Mouse (Mus musculus) left cerebral cortex, postnatal 25 days (tissue): ENCODE results near the gene Socs5. TPM values are rescaled to one million over a fixed set of nuclear protein-coding genes. Genes with fewer than 3 reads are reported as not detected.

Source experiments
- DNase-seq, 2 experiments: peaks; one replicate each; pipeline ENCODE4 v3.0.0; 2022; ENCODE audit warnings: low spot score in 2 of 2, mixed read lengths in 1 of 2
- intact Hi-C: fragments of 180-260 bp; cut with DNase I; formaldehyde crosslinking; loops from one replicate; pipeline ENCODE4 v1.15.1; 2025
- total RNA-seq, 2 experiments: library from RNA; stranded (reverse); gene quantifications; 2 replicates each; pipeline ENCODE4 v1.2.3; 2021

Socs5 gene
- total RNA-seq, 2 experiments from 2014 or later, result 104 to 107 TPM

DNA sequence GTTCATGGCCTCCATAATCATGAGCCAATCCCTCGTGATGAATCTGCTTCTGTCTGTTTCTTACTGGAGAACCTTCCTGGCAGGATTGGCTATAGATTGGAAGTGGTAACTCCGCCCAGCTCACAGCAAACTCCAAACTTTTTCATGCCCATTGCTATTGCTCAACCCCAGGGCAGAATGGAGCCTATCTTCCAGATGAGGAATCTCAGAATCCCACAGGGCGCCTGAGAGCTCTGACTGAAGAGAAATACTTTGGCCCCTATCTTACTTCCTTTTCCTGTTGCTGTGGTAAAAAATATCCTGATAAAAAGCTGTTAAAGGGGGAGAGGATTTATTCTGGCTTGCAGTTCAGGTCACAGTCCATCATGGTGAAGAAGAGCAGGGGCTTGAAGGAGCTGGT, 48.2 kb downstream of the Socs5 start:
- no peak for DNase-seq
- intact Hi-C loops, result no loop called here

DNA sequence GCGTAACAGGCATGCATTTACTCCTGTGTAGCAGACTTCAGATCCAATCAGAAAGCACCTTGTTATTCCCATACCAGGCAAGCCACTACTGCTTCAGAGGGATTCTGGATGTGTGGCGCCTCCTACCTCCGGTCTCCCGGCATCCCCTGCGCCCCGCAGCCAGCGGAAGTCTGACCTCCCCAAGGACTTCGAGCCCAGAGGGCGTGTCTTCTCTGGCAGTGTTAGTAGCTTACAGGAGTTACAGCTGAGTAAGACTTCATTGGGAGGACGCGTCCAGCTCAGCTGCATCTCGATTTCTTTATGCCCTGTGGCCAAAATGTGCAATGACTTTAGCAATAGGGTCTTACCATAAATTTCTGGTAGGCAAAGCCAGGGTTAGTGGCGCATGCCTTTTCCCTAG, 50.3 kb downstream of the Socs5 start:
- DNase-seq, result no peak
- intact Hi-C loops, result no loop called here

DNA sequence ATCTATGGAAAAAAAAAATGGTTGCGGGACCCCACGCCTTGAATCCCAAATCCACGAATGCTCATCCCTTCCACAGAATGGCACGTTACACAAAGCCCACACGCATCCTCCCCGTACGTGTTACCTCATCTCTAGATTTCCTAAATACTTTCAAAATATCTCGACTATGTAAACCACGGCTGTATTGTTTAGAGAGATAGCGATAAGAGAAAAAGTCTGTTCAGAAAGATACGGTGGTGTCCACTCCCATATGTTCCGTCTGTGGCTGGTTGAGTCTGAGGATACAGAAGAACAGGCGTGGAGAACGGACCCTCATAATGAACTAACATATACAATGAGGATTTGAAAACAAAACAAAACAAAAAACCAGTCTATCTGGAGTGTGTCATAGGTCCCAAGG, 51.1 kb downstream of the Socs5 start:
- no peak for DNase-seq
- intact Hi-C loops, result no loop called here

DNA sequence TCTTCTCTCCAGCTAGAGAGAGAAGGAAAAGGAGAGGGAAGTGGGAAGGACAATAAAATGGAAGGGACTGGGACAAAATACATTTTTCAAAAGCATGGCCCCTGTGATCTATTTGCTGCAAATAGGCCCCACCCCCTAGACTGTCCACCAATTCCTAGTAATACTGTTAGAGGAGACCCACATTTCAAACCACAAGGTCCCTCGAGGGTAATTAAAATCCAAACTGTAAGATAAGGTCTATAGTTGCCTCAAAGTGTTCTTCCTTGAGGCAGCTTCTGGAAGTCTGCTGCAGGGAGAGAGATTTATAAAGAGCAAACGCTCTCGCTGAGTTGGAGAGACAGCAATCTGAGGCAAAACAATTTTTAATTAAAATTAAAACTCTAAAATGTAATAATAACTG, 52.8 kb downstream of the Socs5 start:
- no peak for DNase-seq
- intact Hi-C loops, result no loop called here

DNA sequence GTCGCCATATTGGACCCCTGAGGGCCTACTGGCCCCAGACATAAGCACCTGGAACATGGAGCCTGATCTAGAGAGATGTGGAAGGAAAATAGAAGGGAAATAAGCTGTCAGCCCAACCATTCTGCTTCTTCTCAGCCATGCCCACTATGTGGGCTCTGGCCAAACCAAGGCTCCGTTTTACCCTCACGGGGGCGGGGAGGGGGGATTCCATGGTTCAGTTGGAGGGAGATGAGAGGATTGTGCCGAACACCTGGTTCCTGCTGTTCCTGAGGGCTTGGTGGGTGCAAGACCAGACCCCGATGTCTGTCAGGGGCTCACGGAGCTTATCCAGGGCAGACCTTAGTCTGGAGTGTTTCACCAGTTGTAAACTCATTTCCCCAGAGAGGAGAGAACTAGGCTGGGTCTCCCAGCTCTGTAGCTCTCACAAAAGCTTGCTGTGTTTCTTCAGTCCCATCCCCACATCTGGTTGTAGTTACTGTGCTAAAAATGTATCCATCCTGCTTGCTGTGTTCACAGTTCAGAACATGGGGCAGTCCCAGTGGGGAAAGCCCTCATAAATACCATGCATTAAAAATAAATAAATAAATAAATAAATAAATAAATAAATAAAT, 56.9 kb downstream of the Socs5 start:
- intact Hi-C loops, result no loop called here
- no peak for DNase-seq

DNA sequence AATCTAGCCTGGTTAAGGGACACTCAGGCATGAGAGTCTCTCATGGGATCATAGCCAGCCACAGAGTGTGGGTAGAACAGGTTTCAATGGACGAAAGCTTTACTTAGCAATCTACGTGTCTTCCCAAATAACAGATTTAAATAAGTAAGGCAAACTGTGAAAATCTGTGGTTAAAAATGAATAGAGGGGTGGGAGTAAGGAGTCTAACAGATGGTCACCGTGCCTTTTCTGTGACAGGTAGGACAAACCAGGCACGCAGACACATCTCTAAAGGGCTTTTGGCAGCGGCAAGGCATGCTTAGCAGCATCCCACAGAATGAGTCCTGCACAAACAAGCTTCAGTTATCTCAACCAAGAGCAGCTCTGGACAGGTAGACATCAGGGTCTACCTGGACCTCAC, 59.9 kb downstream of the Socs5 start:
- peak; percentile 23 to 78 for DNase-seq
- intact Hi-C loops, result loop anchor here (1.0 to 5.0 kb wide), 2 partner anchors 60 to 125 kb away; partner anchors contain the start of gene Socs5

DNA sequence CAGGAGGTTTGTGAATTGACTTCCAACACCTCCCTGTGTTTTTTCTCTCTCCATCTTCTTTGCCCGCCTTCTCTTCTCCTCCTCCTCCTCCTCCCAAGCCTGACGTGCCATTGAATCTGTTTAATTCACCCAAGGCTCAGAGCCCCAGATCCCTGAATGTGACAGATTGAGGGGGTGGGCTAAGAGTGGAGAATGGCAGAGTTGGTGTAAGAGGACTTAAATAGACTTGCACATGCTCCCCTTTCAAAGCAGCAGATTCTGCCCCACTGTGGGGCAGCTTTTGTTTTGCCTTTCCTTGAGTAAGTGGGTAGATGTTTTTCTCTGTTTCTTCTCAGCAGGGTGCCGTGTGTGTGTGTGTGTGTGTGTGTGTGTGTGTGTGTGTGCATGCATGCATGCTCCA, 61.6 kb downstream of the Socs5 start:
- DNase-seq, result peak; percentile 21 to 87

DNA sequence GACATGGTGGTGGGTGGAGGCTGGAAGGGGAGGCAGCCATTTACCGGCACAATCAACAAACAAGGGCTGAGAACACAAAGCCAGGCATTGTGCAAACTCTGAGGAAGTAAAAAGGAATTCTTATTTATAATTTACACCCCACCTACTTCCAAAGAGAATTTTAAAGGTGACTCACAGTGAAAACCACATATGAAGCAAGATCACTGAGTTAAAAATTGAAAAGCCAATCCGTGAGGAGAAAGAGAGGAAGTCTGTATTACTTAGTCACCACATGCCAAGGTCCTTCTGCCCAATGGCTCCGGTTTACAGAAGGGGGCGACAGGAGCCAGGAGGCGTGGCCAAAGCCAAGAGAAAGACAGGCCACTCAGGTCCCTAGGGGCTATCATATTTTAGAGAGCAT, 62.9 kb downstream of the Socs5 start:
- no peak for DNase-seq
- intact Hi-C loops, result no loop called here

More for the DNA sequence above, 61.6 kb downstream of the Socs5 start:
- intact Hi-C loops, result loop anchor here (5.0 kb wide), 1 partner anchor 62 kb away; the partner anchor contains the start of gene Socs5

DNA sequence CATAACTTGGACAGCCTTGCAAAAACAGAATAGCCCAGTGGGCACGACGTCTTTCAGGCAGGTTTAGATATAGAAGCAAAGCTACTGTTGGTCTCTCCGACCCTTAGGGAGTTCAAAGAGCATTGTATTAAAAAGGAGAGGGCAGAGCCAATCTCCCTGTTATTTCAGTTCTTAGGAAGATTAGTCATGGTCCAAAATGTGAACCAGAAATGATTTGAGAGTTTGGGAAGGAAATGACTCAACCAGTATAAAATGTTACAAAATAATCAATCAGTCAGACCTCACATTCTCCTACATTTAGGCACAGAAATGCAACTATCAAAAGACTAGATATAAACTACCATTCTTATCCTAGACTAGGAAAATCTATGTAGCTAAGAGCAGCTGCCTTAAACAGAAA, 64.6 kb downstream of the Socs5 start:
- intact Hi-C loops, result no loop called here
- DNase-seq, result no peak

DNA sequence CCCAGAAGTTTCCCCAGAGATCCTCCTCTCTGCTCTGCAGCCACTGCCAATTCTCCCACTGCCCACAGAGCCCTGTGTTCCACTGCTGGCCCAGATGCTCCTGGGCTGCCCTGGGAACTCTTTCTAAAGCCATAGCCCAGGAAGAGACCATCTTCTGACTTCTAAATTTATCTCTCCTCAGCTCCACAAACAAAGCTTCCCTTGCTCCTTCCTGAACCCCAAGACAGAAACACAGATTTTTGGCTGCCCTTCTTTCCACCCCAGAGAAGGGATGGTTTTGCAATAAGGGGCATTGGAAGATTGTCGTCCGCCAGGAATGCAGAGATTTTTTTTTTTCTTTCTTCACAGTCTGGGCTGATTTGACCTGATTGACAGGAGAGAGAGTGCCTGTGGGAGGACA, 66.5 kb downstream of the Socs5 start:
- DNase-seq, result no peak
- intact Hi-C loops, result no loop called here

DNA sequence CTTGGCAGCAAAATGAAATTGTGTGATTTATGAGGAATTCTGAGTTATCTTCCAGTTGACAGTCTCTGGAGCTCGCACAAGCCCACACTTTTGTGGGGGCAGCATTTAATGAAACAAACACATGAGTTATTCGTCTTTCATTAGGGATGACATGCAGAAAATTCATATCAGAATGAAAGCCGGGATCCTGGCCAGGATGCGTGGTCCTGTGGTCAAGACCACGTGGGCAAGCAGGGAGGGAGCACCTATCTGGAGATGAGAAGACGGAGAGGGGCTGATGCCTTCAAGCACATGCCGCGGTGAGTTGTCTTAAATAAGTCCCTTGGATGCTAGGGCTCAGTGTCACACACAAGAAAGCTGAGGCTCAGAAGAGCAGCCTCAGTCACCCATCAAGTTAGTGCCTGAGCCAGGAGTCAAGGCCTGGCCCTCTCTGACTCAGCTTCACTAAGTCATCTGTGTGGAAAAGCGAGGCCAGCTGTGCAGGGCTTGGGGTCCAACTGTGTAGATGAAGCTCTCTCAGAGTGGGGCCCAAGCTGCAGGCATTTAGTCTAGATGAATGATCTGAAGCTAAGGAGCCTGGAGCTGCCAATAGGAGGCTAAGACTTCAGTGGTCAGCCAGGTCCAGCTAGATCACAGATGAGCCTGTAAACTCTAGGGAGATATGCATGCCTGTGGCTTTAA, 67.3 kb downstream of the Socs5 start:
- no peak for DNase-seq
- intact Hi-C loops, result no loop called here

DNA sequence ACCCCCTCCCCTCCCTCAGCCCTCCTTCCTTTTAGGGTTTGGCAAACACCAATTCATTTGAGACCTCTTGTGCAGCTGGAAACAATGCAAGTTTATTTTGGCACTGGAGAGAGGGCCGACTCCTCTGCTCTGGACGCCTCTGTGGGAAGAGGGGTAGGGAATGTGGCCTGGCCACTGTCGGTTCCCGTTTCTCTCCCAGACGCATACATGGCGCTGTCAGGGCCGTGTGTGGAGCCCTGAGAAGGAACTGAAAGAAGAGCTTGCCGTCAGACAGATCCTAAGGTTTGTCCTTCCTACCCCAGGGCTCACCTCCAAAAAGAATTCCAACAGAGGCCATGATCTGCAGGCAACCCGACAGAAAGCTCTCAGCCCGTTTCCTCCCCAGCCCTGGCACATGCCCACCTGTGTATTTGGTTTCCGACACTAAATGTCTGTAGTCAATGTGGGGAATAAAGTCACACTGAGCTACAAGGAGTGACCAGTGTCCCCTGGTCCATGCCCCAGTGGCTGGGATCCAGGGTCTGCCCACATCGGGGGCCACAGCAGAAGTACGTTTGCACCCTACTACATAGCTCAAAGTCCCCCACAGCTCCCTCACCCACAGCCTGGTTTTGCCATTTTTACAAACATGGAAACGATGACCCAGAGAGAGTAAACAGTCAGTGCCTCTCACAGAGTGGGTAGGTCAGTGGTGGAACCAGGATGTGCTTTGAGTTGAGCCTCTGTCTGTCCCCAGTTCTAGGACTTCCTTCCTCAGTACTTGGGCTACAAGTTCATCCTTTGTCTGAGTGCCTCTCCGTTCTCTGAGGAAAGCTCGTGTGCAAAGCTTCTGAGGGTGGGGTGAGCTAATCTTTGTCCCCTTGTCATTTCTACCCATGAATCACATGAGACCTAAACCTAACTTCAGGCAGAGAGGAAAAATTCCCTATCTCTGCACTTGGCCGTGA, 68.9 kb downstream of the Socs5 start:
- intact Hi-C loops, result no loop called here
- DNase-seq, result no peak

DNA sequence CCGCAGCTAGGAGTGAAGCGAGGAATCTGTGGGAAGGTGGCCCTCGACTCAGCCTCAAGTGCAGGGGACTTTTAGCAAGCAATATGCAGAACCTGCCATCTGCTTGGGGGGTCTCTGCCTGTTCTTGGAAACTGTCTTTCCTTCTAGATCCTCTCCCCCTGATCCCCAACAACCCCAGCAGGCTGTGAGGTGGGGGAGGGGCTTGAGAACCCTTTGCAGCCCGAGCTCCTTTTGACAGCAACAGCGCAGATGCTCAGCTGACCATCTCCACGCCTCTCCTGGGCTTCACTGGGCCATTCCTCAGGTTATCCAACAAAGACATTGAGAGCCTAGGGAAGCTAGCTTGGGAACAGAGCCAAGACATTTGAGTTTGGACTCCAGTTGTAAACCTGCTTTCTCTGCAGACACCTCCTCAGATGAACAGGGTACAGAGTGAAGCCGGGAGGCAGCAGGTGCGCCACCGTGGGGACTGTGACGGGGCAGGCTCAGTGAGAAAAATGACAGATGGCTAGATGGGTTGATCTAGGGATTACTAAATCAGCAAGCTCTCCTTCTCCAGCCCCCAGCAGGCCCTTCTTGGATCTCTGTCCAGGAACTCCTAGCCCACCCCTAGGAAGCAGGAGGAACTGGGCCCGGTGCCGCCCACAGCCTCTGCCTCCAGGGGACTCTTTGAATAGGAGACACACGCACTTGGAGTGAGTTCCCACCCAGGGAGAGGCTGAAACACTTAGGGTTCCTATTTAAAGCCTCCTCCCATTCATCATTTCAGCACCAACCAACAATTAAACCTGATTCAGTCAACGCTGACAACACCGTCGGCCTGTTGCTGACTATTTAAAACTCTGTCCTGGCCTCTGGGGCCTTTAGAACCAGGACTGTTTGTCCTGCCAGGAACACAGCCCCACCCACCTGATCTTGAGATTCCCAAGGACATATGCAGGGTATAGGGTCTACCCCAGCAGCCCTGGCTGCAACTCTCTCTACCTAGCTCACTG, 71.4 kb downstream of the Socs5 start:
- peak; percentile 16 to 81 for DNase-seq
- intact Hi-C loops, result no loop called here

DNA sequence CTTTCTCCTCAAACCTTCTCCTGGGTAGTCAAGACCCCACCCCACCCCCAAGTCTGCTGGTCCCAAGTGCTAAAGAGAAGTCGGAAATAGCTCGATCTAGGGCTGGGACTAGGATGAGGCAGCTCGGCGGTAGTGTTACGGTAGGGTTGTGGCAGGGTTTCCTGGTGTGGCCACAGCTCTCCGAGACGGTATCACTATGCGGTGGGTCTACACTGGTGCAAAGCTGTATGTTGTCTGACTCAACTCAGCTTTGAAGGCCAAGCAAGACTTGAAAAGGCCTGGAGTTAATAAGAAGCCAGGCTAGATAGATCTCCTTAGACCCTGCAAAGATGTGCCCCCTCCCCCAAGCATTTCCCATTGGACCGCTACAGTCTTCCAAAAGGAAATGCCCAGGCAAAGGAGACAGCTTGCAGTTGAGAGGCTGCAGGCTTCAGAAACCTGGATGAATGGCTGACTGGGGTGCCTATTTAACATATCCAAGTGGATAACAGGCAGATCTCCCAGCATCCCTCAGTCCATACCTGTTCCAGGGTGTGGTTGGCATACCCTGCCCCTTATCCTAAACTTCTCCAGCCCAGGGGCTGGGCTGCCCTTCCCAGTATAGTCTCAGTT, 72.6 kb downstream of the Socs5 start:
- no peak for DNase-seq
- intact Hi-C loops, result no loop called here

DNA sequence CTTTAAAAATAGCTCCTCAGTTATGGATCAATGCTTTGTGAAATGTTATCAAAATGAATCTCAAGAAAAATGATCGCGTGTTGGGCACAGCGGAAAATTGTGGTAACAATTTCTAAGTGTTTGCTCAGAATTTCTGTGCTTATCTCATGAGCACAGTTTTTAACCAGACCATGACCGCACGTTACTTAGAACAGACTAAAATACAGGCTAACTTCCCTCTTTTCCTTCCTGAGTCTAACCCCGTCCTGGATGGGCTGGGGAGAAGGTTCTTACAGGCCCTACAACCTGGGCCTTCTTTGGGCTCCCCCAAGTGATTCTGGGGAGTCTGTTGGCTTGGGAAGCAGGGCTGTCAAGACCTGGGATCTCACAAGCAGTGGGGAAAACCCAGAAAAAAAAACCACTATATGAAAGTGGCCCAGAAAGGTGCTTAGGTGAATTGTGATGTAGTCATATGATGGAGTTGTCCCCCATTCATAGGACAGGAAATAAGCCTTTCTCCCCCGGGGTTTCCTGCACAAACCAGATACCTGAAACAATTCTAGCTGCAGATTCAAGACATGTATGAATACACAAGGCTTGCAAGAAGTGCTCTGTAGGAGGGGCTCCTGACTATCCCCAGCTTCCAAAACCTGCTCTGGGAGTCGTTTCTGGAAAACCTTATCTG, 74.3 kb downstream of the Socs5 start:
- intact Hi-C loops, result no loop called here
- no peak for DNase-seq

DNA sequence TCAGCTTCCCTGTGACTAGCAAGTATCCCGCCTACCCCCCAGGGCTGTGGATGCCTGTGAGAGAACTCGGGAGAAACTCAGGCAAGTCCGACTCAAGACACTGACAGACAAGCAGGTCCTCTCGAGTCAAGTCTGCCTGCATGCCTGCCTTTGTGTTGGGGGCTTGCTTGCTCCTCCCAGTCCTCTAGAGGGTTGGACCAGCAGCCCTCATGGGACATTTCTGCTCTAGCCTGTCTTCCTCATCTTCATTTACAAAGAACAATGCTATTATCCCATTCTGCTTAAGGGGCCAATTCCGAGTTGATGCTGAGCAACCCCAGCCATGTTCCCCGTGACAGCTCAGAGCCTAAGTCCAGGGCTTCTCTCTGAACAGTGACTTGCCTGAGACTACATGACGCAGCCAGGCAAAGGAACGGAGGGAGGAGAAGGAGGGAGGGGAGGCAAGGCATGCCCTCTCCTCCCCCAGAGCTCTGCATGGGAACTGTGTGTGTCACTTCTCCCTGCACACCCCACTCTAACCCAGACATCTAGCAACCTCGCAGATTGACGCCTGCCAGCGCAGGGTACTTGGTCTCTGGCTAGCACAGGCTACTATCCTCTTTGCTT, 78.1 kb downstream of the Socs5 start:
- no peak for DNase-seq
- intact Hi-C loops, result no loop called here

DNA sequence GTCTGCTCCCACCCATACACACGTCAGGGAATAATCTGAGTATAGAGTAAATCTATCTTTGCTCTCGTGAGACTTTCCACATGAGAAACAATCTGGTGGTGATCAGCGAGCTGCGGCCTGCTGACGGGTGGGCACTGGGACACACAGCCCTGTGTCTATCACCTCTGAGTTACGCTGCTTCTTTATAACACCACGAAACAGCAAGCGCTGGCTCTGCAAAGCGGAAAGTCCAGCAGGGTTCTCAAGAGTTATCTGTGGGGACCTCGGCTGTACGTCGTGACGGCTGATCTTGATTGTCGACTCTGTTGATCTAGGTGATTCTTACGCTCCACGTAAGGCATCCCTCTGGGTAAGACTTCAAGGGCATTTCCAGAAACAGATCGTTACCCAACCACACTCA, 79.5 kb downstream of the Socs5 start:
- intact Hi-C loops, result no loop called here
- DNase-seq, result no peak
